12 mouse cellular contexts compared by ENCODE assay signal in the genomic region with DNA sequence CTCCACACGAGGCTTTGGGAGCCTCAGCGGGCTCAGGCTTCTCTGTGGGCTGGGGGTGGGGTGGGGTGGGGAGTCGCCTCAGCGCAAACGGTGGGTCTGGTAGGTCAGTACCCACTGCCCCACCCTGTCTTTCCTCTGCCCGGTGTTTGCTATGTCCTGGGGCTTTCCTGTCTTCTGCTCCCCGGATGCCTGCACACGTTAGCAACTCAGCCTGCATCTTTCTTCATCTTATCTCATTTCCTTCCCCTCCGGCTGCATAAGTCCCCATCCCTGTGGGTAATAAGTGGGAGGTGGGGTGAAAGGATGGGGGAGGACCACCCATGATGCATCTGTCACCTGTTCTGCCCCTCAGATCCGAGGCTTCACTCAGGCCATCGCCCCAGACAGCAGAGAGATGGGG. TPM values are rescaled to one million over a fixed set of nuclear protein-coding genes. Genes with fewer than 3 reads are reported as not detected.
DNase-seq lines count a peak whose midpoint lies in the region; ATAC-seq and TF ChIP-seq lines count a peak whose summit lies in the region.
"Had no signal": no experiment of that assay in that cellular context is flagged by ENCODE, and none has a peak within 500 bp of the region (broad histone marks: within the 10 kb centered on the region; RNA-seq: fewer than 3 reads in every experiment).

No protein-coding gene starts in this region.

- ATAC-seq in hindbrain, embryonic 11.5 days (ENCODE audit: low FRiP score), result no peak
- no peak for ATAC-seq in neural tube, embryonic 13.5 days (ENCODE audit: low read depth)
- ATAC-seq in neural tube, embryonic 15.5 days (ENCODE audit: low FRiP score), result no peak
- no peak for ATAC-seq in limb, embryonic 14.5 days (ENCODE audit: low FRiP score, low read depth)
- no peak for ATAC-seq in stomach, embryonic 16.5 days (ENCODE audit: insufficient read depth, low FRiP score)

- H3K4me3 ChIP-seq in hindbrain, embryonic 10.5 days, result no peak overlapping the region; the same call in 1 of the 2 replicates
- no peak overlapping the region for H3K4me3 ChIP-seq in hindbrain, embryonic 11.5 days (ENCODE audit: low read depth, low read length)
- H3K4me3 ChIP-seq in neural tube, embryonic 13.5 days, result no peak overlapping the region
- no peak overlapping the region for H3K4me3 ChIP-seq in neural tube, embryonic 15.5 days (replicated peaks)
- H3K4me3 ChIP-seq in limb, embryonic 14.5 days (replicated peaks; ENCODE audit: low read length), result no peak overlapping the region
- H3K4me3 ChIP-seq in stomach, embryonic 16.5 days (replicated peaks; ENCODE audit: low read length), result 0 out of 2 replicates have a peak overlapping the region, but pooled peaks have one; percentile 0
- H3K4me3 ChIP-seq: forebrain, embryonic 10.5 days had no signal

- H3K27ac ChIP-seq in hindbrain, embryonic 10.5 days, result peak overlapping the region; percentile 30; the same call in 1 of the 2 replicates
- H3K27ac ChIP-seq in hindbrain, embryonic 11.5 days (ENCODE audit: low read depth, low read length), result no peak overlapping the region
- H3K27ac ChIP-seq in neural tube, embryonic 13.5 days (replicated peaks), result no peak overlapping the region
- no peak overlapping the region for H3K27ac ChIP-seq in neural tube, embryonic 15.5 days (replicated peaks)
- no peak overlapping the region for H3K27ac ChIP-seq in limb, embryonic 14.5 days (replicated peaks; ENCODE audit: low read depth, low read length)
- H3K27ac ChIP-seq in stomach, embryonic 16.5 days (ENCODE audit: low read length), result 0 out of 2 replicates have a peak overlapping the region, but pooled peaks have one; percentile 24
- H3K27ac ChIP-seq: forebrain, embryonic 10.5 days had no signal

- no peak overlapping the region for H3K4me2 ChIP-seq in hindbrain, embryonic 11.5 days (replicated peaks; ENCODE audit: low read depth, low read length)
- 0 out of 2 replicates have a peak overlapping the region, but pooled peaks have one; percentile 7 for H3K4me2 ChIP-seq in neural tube, embryonic 13.5 days
- no peak overlapping the region for H3K4me2 ChIP-seq in neural tube, embryonic 15.5 days
- H3K4me2 ChIP-seq in limb, embryonic 14.5 days (replicated peaks; ENCODE audit: low read depth, low read length, severe bottlenecking), result peak overlapping the region; percentile 2; the same call in 1 of the 2 replicates
- peak overlapping the region; percentile 23 for H3K4me2 ChIP-seq in stomach, embryonic 16.5 days (ENCODE audit: low read depth, low read length)

- no peak overlapping the region for H3K9ac ChIP-seq in hindbrain, embryonic 11.5 days (ENCODE audit: low read depth, low read length)
- H3K9ac ChIP-seq in neural tube, embryonic 13.5 days, result peak overlapping the region; percentile 45
- no peak overlapping the region for H3K9ac ChIP-seq in neural tube, embryonic 15.5 days (replicated peaks)
- H3K9ac ChIP-seq in limb, embryonic 14.5 days (ENCODE audit: low read depth, low read length, severe bottlenecking), result 0 out of 2 replicates have a peak overlapping the region, but pooled peaks have one; percentile 16
- peak overlapping the region; percentile 56 for H3K9ac ChIP-seq in stomach, embryonic 16.5 days (ENCODE audit: low read length)

- peaks cover 23% of the 10 kb centered on the region for H3K27me3 ChIP-seq in hindbrain, embryonic 10.5 days (ENCODE audit: insufficient read depth, poor library complexity, severe bottlenecking)
- no peaks in the 10 kb centered on the region for H3K27me3 ChIP-seq in hindbrain, embryonic 11.5 days (ENCODE audit: control insufficient read depth, insufficient read depth, low read length)
- H3K27me3 ChIP-seq in neural tube, embryonic 13.5 days, result no peaks in the 10 kb centered on the region; the same call in 1 of the 2 replicates
- H3K27me3 ChIP-seq in neural tube, embryonic 15.5 days (replicated peaks), result 0 out of 2 replicates have a peak, but pooled peaks cover 2% of the 10 kb centered on the region
- no peaks in the 10 kb centered on the region for H3K27me3 ChIP-seq in limb, embryonic 14.5 days (ENCODE audit: control insufficient read depth, insufficient read depth, low read length)
- no peaks in the 10 kb centered on the region for H3K27me3 ChIP-seq in stomach, embryonic 16.5 days (ENCODE audit: control insufficient read depth, insufficient read depth, low read length)

- WGBS in hindbrain, embryonic 10.5 days, result 59% methylated on average over 11 of the region's 11 CpGs
- WGBS in hindbrain, embryonic 11.5 days, result 65% methylated on average over 11 of the region's 11 CpGs
- WGBS in neural tube, embryonic 13.5 days, result 64% methylated on average over 11 of the region's 11 CpGs
- 66% methylated on average over 11 of the region's 11 CpGs for WGBS in neural tube, embryonic 15.5 days
- WGBS in limb, embryonic 14.5 days, result 40% methylated on average over 11 of the region's 11 CpGs
- 33% methylated on average over 11 of the region's 11 CpGs for WGBS in stomach, embryonic 16.5 days

- no peaks in the 10 kb centered on the region for H3K36me3 ChIP-seq in hindbrain, embryonic 10.5 days
- no peaks in the 10 kb centered on the region for H3K36me3 ChIP-seq in hindbrain, embryonic 11.5 days (ENCODE audit: control insufficient read depth, insufficient read depth, low read length)
- no peaks in the 10 kb centered on the region for H3K36me3 ChIP-seq in neural tube, embryonic 13.5 days
- peaks cover 2% of the 10 kb centered on the region; the same call in 1 of the 2 replicates for H3K36me3 ChIP-seq in neural tube, embryonic 15.5 days
- H3K36me3 ChIP-seq in limb, embryonic 14.5 days (ENCODE audit: control insufficient read depth, insufficient read depth, low read length), result no peaks in the 10 kb centered on the region
- no peaks in the 10 kb centered on the region for H3K36me3 ChIP-seq in stomach, embryonic 16.5 days (ENCODE audit: control insufficient read depth, insufficient read depth, low read length)

- no peak for DNase-seq in hindbrain, embryonic 10.5 days (ENCODE audit: low spot score)
- DNase-seq in hindbrain, embryonic 11.5 days (ENCODE audit: low spot score), result no peak
- DNase-seq in limb, embryonic 14.5 days (ENCODE audit: low spot score), result no peak
- no peak for DNase-seq in gastrocnemius, postnatal 10 days
- no peak for DNase-seq in embryo, embryonic 9.5 days (ENCODE audit: extremely low spot score)
- DNase-seq: cerebellum, adult 2 months; right cerebral cortex, postnatal 4 days had no signal

- TF ChIP-seq POLR2A in limb, embryonic 14.5 days (IDR thresholded peaks at IDR 0.05; ENCODE audit: borderline replicate concordance, extremely low read depth, insufficient read depth, insufficient read length), result no peak

- H3K9me3 ChIP-seq in hindbrain, embryonic 10.5 days, result no peaks in the 10 kb centered on the region
- H3K9me3 ChIP-seq in hindbrain, embryonic 11.5 days (ENCODE audit: control insufficient read depth, low read length), result no peaks in the 10 kb centered on the region
- no peaks in the 10 kb centered on the region for H3K9me3 ChIP-seq in neural tube, embryonic 13.5 days
- no peaks in the 10 kb centered on the region for H3K9me3 ChIP-seq in neural tube, embryonic 15.5 days (replicated peaks)
- no peaks in the 10 kb centered on the region for H3K9me3 ChIP-seq in limb, embryonic 14.5 days (ENCODE audit: control insufficient read depth, low read length)
- H3K9me3 ChIP-seq in stomach, embryonic 16.5 days (replicated peaks; ENCODE audit: control insufficient read depth, low read length), result no peaks in the 10 kb centered on the region
- H3K9me3 ChIP-seq: forebrain, embryonic 10.5 days had no signal

- peaks cover 54% of the 10 kb centered on the region for H3K4me1 ChIP-seq in hindbrain, embryonic 10.5 days (replicated peaks)
- H3K4me1 ChIP-seq in hindbrain, embryonic 11.5 days (replicated peaks; ENCODE audit: control insufficient read depth, insufficient read depth, low read length), result peaks cover 2% of the 10 kb centered on the region; the same call in 1 of the 2 replicates
- peaks cover 31% of the 10 kb centered on the region for H3K4me1 ChIP-seq in neural tube, embryonic 13.5 days (replicated peaks)
- 0 out of 2 replicates have a peak, but pooled peaks cover 10% of the 10 kb centered on the region for H3K4me1 ChIP-seq in neural tube, embryonic 15.5 days
- H3K4me1 ChIP-seq in limb, embryonic 14.5 days (ENCODE audit: control insufficient read depth, insufficient read depth, low read length), result peaks cover 17% of the 10 kb centered on the region
- H3K4me1 ChIP-seq in stomach, embryonic 16.5 days (ENCODE audit: control insufficient read depth, insufficient read depth, low read length), result peaks cover 45% of the 10 kb centered on the region

RNA-seq across cellular contexts. Expression of a gene that starts 2.1 kb away (rescaled TPM):
- polyA plus RNA-seq in hindbrain, embryonic 10.5 days (2016; fragmentation: Nextera tagmentation; extraction: Ambion mirVana), result 0.77 and 1.5 TPM in 2 replicates
- 0.56 and 0.81 TPM in 2 replicates for polyA plus RNA-seq in hindbrain, embryonic 11.5 days (2014; fragmentation: Nextera tagmentation; extraction: Ambion mirVana)
- 3.1 and 3.6 TPM in 2 replicates for polyA plus RNA-seq in neural tube, embryonic 13.5 days (2015; fragmentation: Nextera tagmentation; extraction: Ambion mirVana)
- 1.1 and 1.3 TPM in 2 replicates for polyA plus RNA-seq in neural tube, embryonic 15.5 days (2015; fragmentation: Nextera tagmentation; extraction: Ambion mirVana)
- polyA plus RNA-seq in limb, embryonic 14.5 days (2012; rRNA removed), result 3.6 and 4.1 TPM in 2 replicates
- 2.3 and 2.8 TPM in 2 replicates for polyA plus RNA-seq in limb, embryonic 14.5 days (2014; fragmentation: Nextera tagmentation; extraction: Ambion mirVana)
- 3.0 and 3.2 TPM in 2 replicates for polyA plus RNA-seq in stomach, embryonic 16.5 days (2015; fragmentation: Nextera tagmentation; extraction: Ambion mirVana)
- 1 to 10 TPM; 1.8 to 2.9 TPM for total RNA-seq in gastrocnemius, postnatal 10 days (2021)

RNA-seq across cellular contexts. Expression of a gene that starts 15.5 kb away (rescaled TPM):
- 170 and 245 TPM in 2 replicates for polyA plus RNA-seq in hindbrain, embryonic 10.5 days (2016; fragmentation: Nextera tagmentation; extraction: Ambion mirVana)
- 322 and 337 TPM in 2 replicates for polyA plus RNA-seq in hindbrain, embryonic 11.5 days (2014; fragmentation: Nextera tagmentation; extraction: Ambion mirVana)
- 275 and 297 TPM in 2 replicates for polyA plus RNA-seq in neural tube, embryonic 13.5 days (2015; fragmentation: Nextera tagmentation; extraction: Ambion mirVana)
- polyA plus RNA-seq in neural tube, embryonic 15.5 days (2015; fragmentation: Nextera tagmentation; extraction: Ambion mirVana), result 336 and 404 TPM in 2 replicates
- 281 and 320 TPM in 2 replicates for polyA plus RNA-seq in limb, embryonic 14.5 days (2012; rRNA removed)
- 156 and 164 TPM in 2 replicates for polyA plus RNA-seq in limb, embryonic 14.5 days (2014; fragmentation: Nextera tagmentation; extraction: Ambion mirVana)
- polyA plus RNA-seq in stomach, embryonic 16.5 days (2015; fragmentation: Nextera tagmentation; extraction: Ambion mirVana), result 120 and 126 TPM in 2 replicates
- 100 to 1,000 TPM; 255 to 271 TPM for total RNA-seq in gastrocnemius, postnatal 10 days (2021)

RNA-seq across cellular contexts. Expression of a gene that starts 16.8 kb away (rescaled TPM):
- 7.1 and 9.0 TPM in 2 replicates for polyA plus RNA-seq in hindbrain, embryonic 10.5 days (2016; fragmentation: Nextera tagmentation; extraction: Ambion mirVana)
- polyA plus RNA-seq in hindbrain, embryonic 11.5 days (2014; fragmentation: Nextera tagmentation; extraction: Ambion mirVana), result 9.0 and 11.0 TPM in 2 replicates
- 15.4 and 24.1 TPM in 2 replicates for polyA plus RNA-seq in neural tube, embryonic 13.5 days (2015; fragmentation: Nextera tagmentation; extraction: Ambion mirVana)
- 4.0 and 4.1 TPM in 2 replicates for polyA plus RNA-seq in neural tube, embryonic 15.5 days (2015; fragmentation: Nextera tagmentation; extraction: Ambion mirVana)
- polyA plus RNA-seq in limb, embryonic 14.5 days (2012; rRNA removed), result 63.3 and 92.7 TPM in 2 replicates
- 17.8 and 21.1 TPM in 2 replicates for polyA plus RNA-seq in limb, embryonic 14.5 days (2014; fragmentation: Nextera tagmentation; extraction: Ambion mirVana)
- 9.7 and 12.0 TPM in 2 replicates for polyA plus RNA-seq in stomach, embryonic 16.5 days (2015; fragmentation: Nextera tagmentation; extraction: Ambion mirVana)
- 1 to 10 TPM; 1.3 to 2.7 TPM for total RNA-seq in gastrocnemius, postnatal 10 days (2021)

RNA-seq across cellular contexts. Expression of a gene that starts 33.2 kb away (rescaled TPM):
- polyA plus RNA-seq in hindbrain, embryonic 10.5 days (2016; fragmentation: Nextera tagmentation; extraction: Ambion mirVana), result 3.2 and 4.9 TPM in 2 replicates
- polyA plus RNA-seq in hindbrain, embryonic 11.5 days (2014; fragmentation: Nextera tagmentation; extraction: Ambion mirVana), result 7.6 and 8.0 TPM in 2 replicates
- 3.7 and 3.9 TPM in 2 replicates for polyA plus RNA-seq in neural tube, embryonic 13.5 days (2015; fragmentation: Nextera tagmentation; extraction: Ambion mirVana)
- polyA plus RNA-seq in neural tube, embryonic 15.5 days (2015; fragmentation: Nextera tagmentation; extraction: Ambion mirVana), result 3.7 and 4.8 TPM in 2 replicates
- polyA plus RNA-seq in limb, embryonic 14.5 days (2012; rRNA removed), result 64.3 and 89.3 TPM in 2 replicates
- 11.5 and 13.7 TPM in 2 replicates for polyA plus RNA-seq in limb, embryonic 14.5 days (2014; fragmentation: Nextera tagmentation; extraction: Ambion mirVana)
- polyA plus RNA-seq in stomach, embryonic 16.5 days (2015; fragmentation: Nextera tagmentation; extraction: Ambion mirVana), result 2.3 TPM in 2 replicates
- total RNA-seq in gastrocnemius, postnatal 10 days (2021), result 10 to 100 TPM in 1 of 2 experiments, 1 to 10 TPM in 1; 9.5 to 10.9 TPM

RNA-seq across cellular contexts. Expression of a gene that starts 36.1 kb away (rescaled TPM):
- 4.0 and 12.2 TPM in 2 replicates for polyA plus RNA-seq in hindbrain, embryonic 10.5 days (2016; fragmentation: Nextera tagmentation; extraction: Ambion mirVana)
- 7.8 and 11.0 TPM in 2 replicates for polyA plus RNA-seq in hindbrain, embryonic 11.5 days (2014; fragmentation: Nextera tagmentation; extraction: Ambion mirVana)
- 76.2 and 82.4 TPM in 2 replicates for polyA plus RNA-seq in neural tube, embryonic 13.5 days (2015; fragmentation: Nextera tagmentation; extraction: Ambion mirVana)
- polyA plus RNA-seq in neural tube, embryonic 15.5 days (2015; fragmentation: Nextera tagmentation; extraction: Ambion mirVana), result 117 and 137 TPM in 2 replicates
- 12.8 and 13.9 TPM in 2 replicates for polyA plus RNA-seq in limb, embryonic 14.5 days (2012; rRNA removed)
- 16.5 and 18.8 TPM in 2 replicates for polyA plus RNA-seq in limb, embryonic 14.5 days (2014; fragmentation: Nextera tagmentation; extraction: Ambion mirVana)
- polyA plus RNA-seq in stomach, embryonic 16.5 days (2015; fragmentation: Nextera tagmentation; extraction: Ambion mirVana), result 7.8 and 10.2 TPM in 2 replicates
- 10 to 100 TPM; 20.6 to 24.5 TPM for total RNA-seq in gastrocnemius, postnatal 10 days (2021)
- total RNA-seq: hematopoietic stem cell, adult 5-6 weeks had no signal

Comparison
In these comparisons a context has a peak if more than half of its experiments do, and no peak if none do; other contexts are left out.
1. H3K27ac ChIP-seq: peak in hindbrain, embryonic 10.5 days (single experiment) and stomach, embryonic 16.5 days (single experiment); none in hindbrain, embryonic 11.5 days (single experiment), neural tube, embryonic 13.5 days (single experiment), neural tube, embryonic 15.5 days (single experiment) and limb, embryonic 14.5 days (single experiment).
2. H3K4me2 ChIP-seq: peak in neural tube, embryonic 13.5 days (single experiment), limb, embryonic 14.5 days (single experiment) and stomach, embryonic 16.5 days (single experiment); none in hindbrain, embryonic 11.5 days (single experiment) and neural tube, embryonic 15.5 days (single experiment).
3. H3K9ac ChIP-seq: peak in neural tube, embryonic 13.5 days (single experiment), limb, embryonic 14.5 days (single experiment) and stomach, embryonic 16.5 days (single experiment); none in hindbrain, embryonic 11.5 days (single experiment) and neural tube, embryonic 15.5 days (single experiment).